ENCODE assay signal across 23 mouse cellular contexts in genomic region chr17:12427156-12427555, GRCm38 (mm10). TPM values are rescaled to one million over a fixed set of nuclear protein-coding genes. Genes with fewer than 3 reads are reported as not detected.
DNase-seq lines count a peak whose midpoint lies in the region; ATAC-seq and TF ChIP-seq lines count a peak whose summit lies in the region.
"Had no signal": no experiment of that assay in that cellular context is flagged by ENCODE, and none has a peak within 500 bp of the region (broad histone marks: within the 10 kb centered on the region; RNA-seq: fewer than 3 reads in every experiment).

No protein-coding gene starts in this region.

- 4% methylated on average over 3 of the region's 3 CpGs for WGBS in heart, embryonic 12.5 days
- WGBS in liver, embryonic 15.5 days (ENCODE audit: insufficient replicate concordance), result 18% methylated on average over 3 of the region's 3 CpGs

- ATAC-seq in heart, embryonic 12.5 days (ENCODE audit: insufficient number of reproducible peaks, low FRiP score), result peak; percentile 71; the same call in 1 of the 2 replicates
- peak; percentile 90 for ATAC-seq in G1E (ENCODE audit: extremely low read depth, insufficient number of reproducible peaks, low FRiP score, poor library complexity, severe bottlenecking)
- ATAC-seq in common myeloid progenitor, adult 5-6 weeks (replicated peaks; ENCODE audit: low read depth, poor library complexity, severe bottlenecking), result peak; percentile 95
- peak; percentile 68; the same call in 1 of the 2 replicates for ATAC-seq in liver, embryonic 15.5 days (ENCODE audit: insufficient read depth)
- no peak for ATAC-seq in cerebellum, adult (ENCODE audit: insufficient number of reproducible peaks, low FRiP score, low TSS enrichment)

- intact Hi-C loops in heart, postnatal 25 days (cut with DNase I), result no loop called here

- H3K4me1 ChIP-seq in heart, embryonic 12.5 days (replicated peaks), result peaks cover 18% of the 10 kb centered on the region
- peaks cover 3% of the 10 kb centered on the region; the same call in 1 of the 2 replicates for H3K4me1 ChIP-seq in G1E (ENCODE audit: insufficient read depth, low read depth, low read length)
- peaks cover 7% of the 10 kb centered on the region for H3K4me1 ChIP-seq in liver, embryonic 15.5 days (replicated peaks)

- DNase-seq in heart, postnatal 25 days (ENCODE audit: low spot score), result no peak
- DNase-seq in G1E (ENCODE audit: low spot score), result no peak
- DNase-seq in kidney, postnatal 4 days, result no peak
- no peak for DNase-seq in layer of hippocampus, adult 9-11 months
- DNase-seq: adrenal gland, adult 2 months; cerebellum, adult 18-20 months; cerebellum, postnatal 36 days; kidney, adult 2 months; kidney, postnatal 10 days; left cerebral cortex, postnatal 4 days; lung, postnatal 10 days; retina, postnatal 1 day; thymus, adult 2 months had no signal

- no peaks in the 10 kb centered on the region for H3K36me3 ChIP-seq in heart, embryonic 12.5 days
- no peaks in the 10 kb centered on the region for H3K36me3 ChIP-seq in G1E (replicated peaks)
- H3K36me3 ChIP-seq in liver, embryonic 15.5 days (replicated peaks), result no peaks in the 10 kb centered on the region
- H3K36me3 ChIP-seq: embryonic facial prominence, embryonic 10.5 days had no signal

- H3K4me2 ChIP-seq in heart, embryonic 12.5 days, result no peak overlapping the region
- no peak overlapping the region for H3K4me2 ChIP-seq in liver, embryonic 15.5 days

- no peak overlapping the region for H3K4me3 ChIP-seq in heart, embryonic 12.5 days
- H3K4me3 ChIP-seq in G1E (ENCODE audit: low read depth, low read length), result no peak overlapping the region
- H3K4me3 ChIP-seq in liver, embryonic 15.5 days (replicated peaks), result no peak overlapping the region
- H3K4me3 ChIP-seq: embryonic facial prominence, embryonic 10.5 days; layer of hippocampus, adult 2 months had no signal

- no peaks in the 10 kb centered on the region for H3K27me3 ChIP-seq in heart, embryonic 12.5 days (replicated peaks)
- peaks cover 63% of the 10 kb centered on the region for H3K27me3 ChIP-seq in G1E (ENCODE audit: insufficient read depth, low read length)
- no peaks in the 10 kb centered on the region for H3K27me3 ChIP-seq in liver, embryonic 15.5 days

- H3K27ac ChIP-seq in heart, embryonic 12.5 days (ENCODE audit: poor library complexity, severe bottlenecking), result no peak overlapping the region
- H3K27ac ChIP-seq in liver, embryonic 15.5 days (replicated peaks), result no peak overlapping the region
- H3K27ac ChIP-seq: embryonic facial prominence, embryonic 10.5 days; layer of hippocampus, adult 2 months had no signal

- no peak overlapping the region for H3K9ac ChIP-seq in heart, embryonic 12.5 days
- no peak overlapping the region for H3K9ac ChIP-seq in liver, embryonic 15.5 days

- TF ChIP-seq CTCF in G1E (IDR thresholded peaks at IDR 0.05; ENCODE audit: low read depth, low read length), result no peak

- no peaks in the 10 kb centered on the region for H3K9me3 ChIP-seq in heart, embryonic 12.5 days (replicated peaks)
- no peaks in the 10 kb centered on the region for H3K9me3 ChIP-seq in G1E (replicated peaks)
- no peaks in the 10 kb centered on the region for H3K9me3 ChIP-seq in liver, embryonic 15.5 days (replicated peaks)
- H3K9me3 ChIP-seq: embryonic facial prominence, embryonic 10.5 days had no signal

RNA-seq across cellular contexts. Expression of gene Plg, which starts 48.7 kb away (rescaled TPM):
- polyA plus RNA-seq in heart, embryonic 12.5 days (2016; fragmentation: Nextera tagmentation; extraction: Ambion mirVana), result 0.28 and 2.2 TPM in 2 replicates
- not detected for total RNA-seq in heart, postnatal 25 days (2021)
- total RNA-seq in G1E (2014; fragmentation: Nextera tagmentation), result not detected in 2 replicates
- 0.06 TPM in 1 of 2 replicates, not detected in the other for total RNA-seq in G1E (2017)
- not detected in 2 replicates for polyA plus RNA-seq in G1E (2012)
- total RNA-seq in common myeloid progenitor, adult 5-6 weeks (2017), result not detected in 2 replicates
- polyA plus RNA-seq in liver, embryonic 15.5 days (2015; fragmentation: Nextera tagmentation; extraction: Ambion mirVana), result 355 and 417 TPM in 2 replicates
- total RNA-seq: CH12.LX; granulocyte monocyte progenitor cell, adult 5-6 weeks; layer of hippocampus, adult 2 months; midbrain, postnatal 0 days had no signal
- polyA plus RNA-seq: embryonic facial prominence, embryonic 10.5 days; hindbrain, embryonic 11.5 days; midbrain, postnatal 0 days had no signal
